ENCODE assay signal across 19 mouse cellular contexts in genomic region chr15:11956129-11956528, GRCm38 (mm10). TPM values are rescaled to one million over a fixed set of nuclear protein-coding genes. Genes with fewer than 3 reads are reported as not detected.
A peak's percentile ranks its signal among the peaks of the same experiment; 100 is the strongest.
DNase-seq lines count a peak whose midpoint lies in the region; TF ChIP-seq lines count a peak whose summit lies in the region.
"Had no signal": no experiment of that assay in that cellular context is flagged by ENCODE, and none has a peak within 500 bp of the region (broad histone marks: within the 10 kb centered on the region; RNA-seq: fewer than 3 reads in every experiment).

No protein-coding gene starts in this region.

- intact Hi-C loops in gastrocnemius, adult 2 months (cut with DNase I): loop anchor here (5.0 kb wide), 1 partner anchor 49 kb away; the partner anchor contains the start of gene Npr3
- intact Hi-C loops in heart, postnatal 25 days (cut with DNase I): no loop called here

- TF ChIP-seq CTCF in gastrocnemius, adult 2 months (IDR thresholded peaks at IDR 0.05): no peak

- H3K4me3 ChIP-seq in gastrocnemius, adult 2 months: no peak overlapping the region
- H3K4me3 ChIP-seq: embryonic facial prominence, embryonic 10.5 days; embryonic facial prominence, embryonic 12.5 days; forebrain, embryonic 13.5 days; forebrain, embryonic 15.5 days had no signal

- peak overlapping the region; percentile 31 for H3K27ac ChIP-seq in gastrocnemius, adult 2 months
- H3K27ac ChIP-seq: embryonic facial prominence, embryonic 10.5 days; embryonic facial prominence, embryonic 12.5 days; forebrain, embryonic 13.5 days; forebrain, embryonic 15.5 days had no signal

- peak; percentile 48 for DNase-seq in gastrocnemius, adult 2 months
- DNase-seq in gastrocnemius, postnatal 4 days (ENCODE audit: low spot score in 2 of 2): no peak
- peak; percentile 92 for DNase-seq in heart, adult 11 months
- DNase-seq in heart, postnatal 25 days (ENCODE audit: low spot score): no peak
- DNase-seq in skeletal muscle tissue, adult 2 months (ENCODE audit: low read depth, low spot score): peak; percentile 60
- no peak for DNase-seq in urinary bladder, postnatal 14 days (ENCODE audit: low spot score)
- DNase-seq: adrenal gland, adult 2 months; adrenal gland, postnatal 10 days; adrenal gland, postnatal 25 days; cerebellum, adult 11-12 months; cerebellum, adult 2 months; cerebellum, adult 9-10 months; cerebellum, postnatal 10 days; cerebellum, postnatal 25 days had no signal

RNA-seq across cellular contexts. Expression of gene Sub1, which starts 40.7 kb away (rescaled TPM):
- 100 to 1,000 TPM in 1 of 2 experiments, 10 to 100 TPM in 1; 76.1 to 121 TPM for total RNA-seq in gastrocnemius, adult 2 months (2021)
- total RNA-seq in gastrocnemius, postnatal 4 days (2021): 100 to 1,000 TPM; 186 to 196 TPM
- 10 to 100 TPM; 73.6 to 82.5 TPM for total RNA-seq in heart, postnatal 25 days (2021)

RNA-seq across cellular contexts. Expression of gene Npr3, which starts 49.0 kb away (rescaled TPM):
- total RNA-seq in gastrocnemius, adult 2 months (2021): 1 to 10 TPM; 4.0 to 9.1 TPM
- total RNA-seq in gastrocnemius, postnatal 4 days (2021): 10 to 100 TPM; 11.8 to 14.3 TPM
- total RNA-seq in heart, postnatal 25 days (2021): 10 to 100 TPM; 34.0 to 38.2 TPM
- total RNA-seq: MEL had no signal

Comparison
In these comparisons a context has a peak if more than half of its experiments do, and no peak if none do; other contexts are left out.
1. DNase-seq: peak in gastrocnemius, adult 2 months (single experiment), heart, adult 11 months (single experiment) and skeletal muscle tissue, adult 2 months (single experiment); none in gastrocnemius, postnatal 4 days (0 of 2), heart, postnatal 25 days (single experiment) and urinary bladder, postnatal 14 days (single experiment).